Mouse (Mus musculus) forebrain, embryonic 12.5 days (tissue): ENCODE data around the gene Tac1. TPM values are rescaled to one million over a fixed set of nuclear protein-coding genes. Genes with fewer than 3 reads are reported as not detected.
"Not testable (repeated sequence)": the region's sequence is repeated elsewhere in the genome, so short reads cannot be mapped to it uniquely, and the experiment has no call there.

Experiments used
- ATAC-seq: fragments of 200-750 bp; cut with Nextera tagmentation; 2 replicates; pipeline ENCODE4 v1.8.0; 2017; ENCODE audit warnings: moderate TSS enrichment; ENCODE audit not compliant: low FRiP score
- H3K27ac ChIP-seq: fragments of 300-500 bp; sonication (generic); 2 replicates; pipeline ENCODE4 v1.5.1; 2016; ENCODE audit warnings: mild to moderate bottlenecking
- H3K27me3 ChIP-seq: fragments of 300-500 bp; sonication (generic); 2 replicates; pipeline ENCODE4 v1.6.1; 2016; ENCODE audit warnings: mild to moderate bottlenecking
- H3K36me3 ChIP-seq: fragments of 300-500 bp; sonication (generic); replicated peaks from 2 replicates; pipeline ENCODE4 v1.6.1; 2016; ENCODE audit warnings: mild to moderate bottlenecking
- H3K4me1 ChIP-seq: fragments of 300-500 bp; sonication (generic); 2 replicates; pipeline ENCODE4 v1.6.1; 2016
- H3K4me2 ChIP-seq: fragments of 300-500 bp; sonication (generic); 2 replicates; pipeline ENCODE4 v1.6.1; 2016; ENCODE audit warnings: mild to moderate bottlenecking, moderate library complexity
- H3K4me3 ChIP-seq: fragments of 300-500 bp; sonication (generic); replicated peaks from 2 replicates; pipeline ENCODE4 v1.5.1; 2016; ENCODE audit warnings: mild to moderate bottlenecking
- H3K9ac ChIP-seq: fragments of 300-500 bp; sonication (generic); 2 replicates; pipeline ENCODE4 v1.6.1; 2016; ENCODE audit warnings: mild to moderate bottlenecking
- H3K9me3 ChIP-seq: fragments of 300-500 bp; sonication (generic); 2 replicates; pipeline ENCODE4 v1.6.1; 2016
- WGBS: fragments of 180-500 bp; shearing (Covaris S2); methylation state at CpG from one replicate; pipeline ENCODE4 v1.1.7; 2016; 5-methylcytosine and 5-hydroxymethylcytosine counted together
- polyA plus RNA-seq: library from polyadenylated mRNA; unstranded; fragments of >200 nt; fragmentation: Nextera tagmentation; extraction: Ambion mirVana; gene quantifications from 2 replicates; pipeline ENCODE4 v1.2.1, GENCODE M21; 2016

The Tac1 gene
- polyA plus RNA-seq, 1 experiment from 2014 or later = 14.3 TPM

DNA sequence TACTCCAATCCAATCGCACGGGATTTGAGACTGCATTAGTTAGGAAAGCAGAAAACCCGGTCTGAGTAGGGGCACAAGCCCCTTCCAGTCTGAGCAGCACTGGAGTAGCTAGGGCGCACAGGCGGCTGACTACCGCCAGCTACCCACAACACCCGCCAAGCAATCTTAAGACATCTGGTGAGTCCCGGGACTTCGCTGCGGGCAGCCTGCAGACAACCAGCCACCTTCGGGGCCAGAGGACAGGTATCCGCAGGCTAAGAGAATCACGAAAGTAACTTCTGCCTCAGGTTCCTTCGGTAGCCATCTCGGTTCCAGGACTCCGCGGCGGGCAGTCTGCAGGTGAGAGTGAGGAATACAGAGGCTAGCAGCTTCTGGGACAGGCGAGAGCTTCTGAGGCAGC, 59.0 kb downstream of the Tac1 start:
- H3K4me2 ChIP-seq, H3K27ac ChIP-seq, H3K4me3 ChIP-seq, H3K27me3 ChIP-seq, H3K36me3 ChIP-seq, ATAC-seq, H3K4me1 ChIP-seq, H3K9ac ChIP-seq, H3K9me3 ChIP-seq: not testable (repeated sequence)
- 87% methylated on average over 19 of the region's 19 CpGs for WGBS

Other genes starting within 250 kb of the Tac1 start
- 44.8 and 47.2 TPM in 2 replicates for gene Asns, start 138.4 kb downstream of the Tac1 start, polyA plus RNA-seq